Mouse (Mus musculus) G1E (cell line): ENCODE measurements around the gene Vmn2r6. TPM values are rescaled to one million over a fixed set of nuclear protein-coding genes. Genes with fewer than 3 reads are reported as not detected.
"Not testable (repeated sequence)": the region's sequence is repeated elsewhere in the genome, so short reads cannot be mapped to it uniquely, and the experiment has no call there.

Source experiments
- ATAC-seq: 2 replicates; pipeline ENCODE4 v1.8.0; 2016; ENCODE audit warnings: mild to moderate bottlenecking; ENCODE audit not compliant: insufficient number of reproducible peaks, poor library complexity, low FRiP score, severe bottlenecking; ENCODE audit errors: extremely low read depth
- DNase-seq: peaks from one replicate; pipeline ENCODE4 v3.0.0; 2012; ENCODE audit warnings: low spot score
- H3K27me3 ChIP-seq: 2 replicates; pipeline ENCODE4 v1.6.1; 2012; ENCODE audit warnings: mild to moderate bottlenecking, low read length, inconsistent platforms; ENCODE audit not compliant: insufficient read depth
- H3K36me3 ChIP-seq: replicated peaks from 2 replicates; pipeline ENCODE3; 2012; ENCODE audit warnings: mild to moderate bottlenecking, inconsistent platforms
- H3K4me1 ChIP-seq: 2 replicates; pipeline ENCODE4 v1.6.1; 2012; ENCODE audit warnings: low read depth, low read length, inconsistent platforms, mixed read lengths; ENCODE audit not compliant: insufficient read depth
- H3K4me3 ChIP-seq: 2 replicates; pipeline ENCODE4 v1.5.1; 2012; ENCODE audit warnings: low read depth, mild to moderate bottlenecking, inconsistent platforms, low read length, moderate library complexity, mixed read lengths
- H3K9me3 ChIP-seq: replicated peaks from 2 replicates; pipeline ENCODE4 v1.6.1; 2012; ENCODE audit warnings: inconsistent platforms
- CTCF ChIP-seq: IDR thresholded peaks from 2 replicates; pipeline ENCODE4 v1.5.1; 2012; ENCODE audit warnings: low read depth, low read length, inconsistent platforms, mixed read lengths
- TAL1 ChIP-seq: conservative IDR thresholded peaks from 2 replicates; pipeline ENCODE4 v1.6.1; 2012; ENCODE audit warnings: low read depth, low read length, inconsistent platforms, mixed read lengths
- polyA plus RNA-seq: library from polyadenylated mRNA; stranded (reverse); fragments of >175 nt; gene quantifications from 2 replicates; pipeline ENCODE4 v1.2.3, GENCODE M21; 2012
- total RNA-seq, 2 experiments: library from RNA; stranded (forward) in 1 of 2; stranded (reverse) in 1 of 2; fragments of 200-1000 nt in 1 of 2; fragments of >200 nt in 1 of 2; fragmentation: Nextera tagmentation in 1 of 2; gene quantifications; 2 replicates each; pipeline ENCODE4 v1.2.3; 2014 to 2017

Gene Vmn2r6
- total RNA-seq (2014; fragmentation: Nextera tagmentation), result not detected in 2 replicates
- 0.05 and 0.17 TPM in 2 replicates for total RNA-seq (2017)
- not detected in 2 replicates for polyA plus RNA-seq

GRCm38 (mm10) chr3:64565730-64566129 lies at the start of gene Vmn2r6:
Gene Vmn2r6, minus strand, starts transcription at chr3:64565830.
- not testable (repeated sequence) for ATAC-seq, H3K4me1 ChIP-seq, H3K9me3 ChIP-seq

GRCm38 (mm10) chr3:64587618-64588017 lies 22.0 kb upstream of the Vmn2r6 start:
- Histone ChIP-seq H3K4me1 (no peaks in the 10 kb centered on the region), H3K9me3 (no peaks in the 10 kb centered on the region), H3K4me3 (no peak overlapping the region), H3K27me3 (no peaks in the 10 kb centered on the region), H3K36me3 (no peaks in the 10 kb centered on the region)
- DNase-seq (no peak), ATAC-seq (no peak)
- TF ChIP-seq TAL1 (no peak), CTCF (peak; percentile 25; the same call in 1 of the 2 replicates)

More at GRCm38 (mm10) chr3:64565730-64566129, at the start of gene Vmn2r6:
- not testable (repeated sequence) for H3K4me3 ChIP-seq, DNase-seq, H3K27me3 ChIP-seq, H3K36me3 ChIP-seq

- not testable (repeated sequence) for ATAC-seq, DNase-seq
These were observed 3.2 kb upstream of the Vmn2r6 start for GRCm38 (mm10) chr3:64568793-64569192.

GRCm38 (mm10) chr3:64523585-64523984 lies 42.0 kb downstream of the Vmn2r6 start:
- H3K4me1 ChIP-seq, DNase-seq, H3K27me3 ChIP-seq, H3K4me3 ChIP-seq, ATAC-seq, H3K9me3 ChIP-seq, H3K36me3 ChIP-seq: not testable (repeated sequence)

More at GRCm38 (mm10) chr3:64568793-64569192, 3.2 kb upstream of the Vmn2r6 start:
- H3K4me3 ChIP-seq, H3K4me1 ChIP-seq, H3K27me3 ChIP-seq, H3K9me3 ChIP-seq, H3K36me3 ChIP-seq: not testable (repeated sequence)

GRCm38 (mm10) chr3:64509742-64510141 lies 55.9 kb downstream of the Vmn2r6 start, which contains the start of gene Vmn2r5:
Gene Vmn2r5, minus strand, starts transcription at chr3:64509842.
- H3K4me1 ChIP-seq, H3K36me3 ChIP-seq, H3K27me3 ChIP-seq, H3K9me3 ChIP-seq, DNase-seq, H3K4me3 ChIP-seq, ATAC-seq: not testable (repeated sequence)

Other genes with a start within 250 kb of the Vmn2r6 start
- gene Vmn2r4, start 150.5 kb downstream of the Vmn2r6 start, total RNA-seq (2014; fragmentation: Nextera tagmentation), result not detected in 2 replicates
- 0.05 and 0.06 TPM in 2 replicates for gene Vmn2r4, start 150.5 kb downstream of the Vmn2r6 start, total RNA-seq (2017)
- not detected in 2 replicates for gene Vmn2r4, start 150.5 kb downstream of the Vmn2r6 start, polyA plus RNA-seq
- not detected in 2 replicates for gene Vmn2r5, start 56.0 kb downstream of the Vmn2r6 start, total RNA-seq (2014; fragmentation: Nextera tagmentation)
- 0.05 and 0.06 TPM in 2 replicates for gene Vmn2r5, start 56.0 kb downstream of the Vmn2r6 start, total RNA-seq (2017)
- not detected in 2 replicates for gene Vmn2r5, start 56.0 kb downstream of the Vmn2r6 start, polyA plus RNA-seq